Mouse (Mus musculus): ENCODE measurements around the gene Dcun1d5. TPM values are rescaled to one million over a fixed set of nuclear protein-coding genes. Genes with fewer than 3 reads are reported as not detected.
"Not testable (repeated sequence)": the region's sequence is repeated elsewhere in the genome, so short reads cannot be mapped to it uniquely, and the experiment has no call there.

The Dcun1d5 gene
- polyA plus RNA-seq (2016; fragmentation: Nextera tagmentation; extraction: Ambion mirVana): 101 and 104 TPM in 2 replicates

DNA sequence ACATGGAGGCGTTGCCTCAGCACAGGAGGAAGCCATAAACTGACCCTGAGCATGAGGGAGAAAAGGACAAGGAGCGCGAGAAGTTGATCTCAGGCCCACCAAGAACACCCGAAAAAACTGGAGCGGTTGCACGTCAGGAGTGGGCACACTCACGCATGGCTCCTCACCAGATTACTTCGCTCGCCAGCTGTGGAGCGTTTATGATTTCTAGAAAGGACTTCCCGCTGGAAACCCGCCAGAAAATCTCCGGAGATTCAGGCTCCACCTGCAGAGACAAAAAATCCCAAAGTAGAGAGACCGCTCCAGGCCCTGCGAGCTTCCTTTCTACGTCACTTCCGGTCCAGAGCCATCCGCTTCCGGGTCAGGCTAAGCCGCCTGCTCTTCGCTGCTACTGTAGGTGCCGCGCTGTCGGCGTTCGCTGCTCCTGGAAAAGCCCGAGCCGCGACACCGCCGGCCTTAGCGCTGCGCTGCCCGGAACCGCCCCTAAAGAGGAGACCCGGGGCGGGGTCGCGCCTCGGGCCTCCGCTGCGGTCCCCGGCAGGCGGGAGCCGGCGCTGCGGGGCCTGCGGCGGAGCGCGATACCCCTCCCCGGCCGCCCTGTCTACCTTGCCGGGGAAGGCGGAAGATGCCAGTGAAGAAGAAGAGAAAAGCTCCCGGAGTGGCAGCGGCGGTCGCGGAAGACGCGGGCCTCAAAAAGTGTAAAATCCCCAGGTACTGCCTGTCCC is at the start of gene Dcun1d5, which contains the start of gene Dync2h1:
TSS of gene Dcun1d5 (plus strand) at position 349 of the 725 bp plus-strand sequence.
TSS of gene Dync2h1 (minus strand) at position 275 of the 725 bp plus-strand sequence.
- H3K9me3 ChIP-seq (replicated peaks): no peaks in the 10 kb centered on the region
- peak within 1 kb of the TSS; percentile 87 for H3K4me3 ChIP-seq
- WGBS: under 1% methylated on average over 62 of the region's 62 CpGs
- peak; percentile 98 for ATAC-seq (ENCODE audit: insufficient number of reproducible peaks, low FRiP score)
- peak within 1 kb of the TSS; percentile 87 for H3K9ac ChIP-seq
- H3K27me3 ChIP-seq (replicated peaks): no peaks in the 10 kb centered on the region
- H3K27ac ChIP-seq (ENCODE audit: poor library complexity, severe bottlenecking): peak within 1 kb of the TSS; percentile 97
- no peaks in the 10 kb centered on the region for H3K36me3 ChIP-seq
- peaks cover 9% of the 10 kb centered on the region for H3K4me1 ChIP-seq (replicated peaks)
- H3K4me2 ChIP-seq: peak within 1 kb of the TSS; percentile 81

DNA sequence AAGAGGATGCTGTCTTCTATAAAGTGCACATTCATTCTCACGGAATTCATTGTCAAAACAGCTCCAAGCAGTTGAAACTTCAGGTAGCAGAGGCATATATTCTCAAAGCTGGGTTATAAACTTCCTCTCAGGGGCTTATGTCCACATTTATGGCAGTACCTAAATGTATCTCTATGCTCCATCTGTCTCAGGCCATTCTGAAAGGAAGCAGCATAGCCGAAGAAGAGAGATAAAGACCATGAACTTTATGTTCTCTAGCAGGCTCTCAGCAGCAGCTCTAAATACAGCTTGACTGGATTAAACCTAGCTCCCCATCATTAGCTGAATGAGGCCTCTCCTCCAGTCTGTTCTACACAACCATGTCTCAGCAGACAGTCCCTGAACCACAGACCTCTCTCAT is 29.9 kb upstream of the Dcun1d5 start:
- H3K36me3 ChIP-seq: peaks cover 15% of the 10 kb centered on the region
- no peaks in the 10 kb centered on the region for H3K9me3 ChIP-seq (replicated peaks)
- ATAC-seq (ENCODE audit: insufficient number of reproducible peaks, low FRiP score): no peak
- WGBS: 72% methylated on average over 2 of the region's 2 CpGs
- H3K4me1 ChIP-seq (replicated peaks): no peaks in the 10 kb centered on the region
- no peak overlapping the region for H3K27ac ChIP-seq (ENCODE audit: poor library complexity, severe bottlenecking)
- H3K4me2 ChIP-seq: no peak overlapping the region
- no peak overlapping the region for H3K4me3 ChIP-seq
- no peak overlapping the region for H3K9ac ChIP-seq
- no peaks in the 10 kb centered on the region for H3K27me3 ChIP-seq (replicated peaks)

DNA sequence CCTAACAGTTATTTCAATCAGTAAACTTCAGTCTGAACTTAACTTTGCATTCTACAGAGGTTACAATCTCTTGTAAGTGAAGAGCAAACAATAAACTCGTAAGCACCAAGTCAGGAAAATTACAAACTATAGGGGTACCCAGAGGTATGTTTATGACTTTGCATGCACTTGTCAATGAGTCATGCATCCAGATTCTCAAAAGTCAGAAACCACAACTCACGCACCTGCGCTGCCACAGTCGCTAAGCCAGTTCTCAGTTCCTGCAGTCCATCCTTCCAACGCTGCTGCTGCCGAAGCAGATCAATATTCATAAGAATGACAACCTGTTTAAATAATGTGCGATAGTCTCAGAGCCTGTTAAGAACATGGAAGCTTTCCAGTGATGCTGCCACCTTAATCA is 25.7 kb upstream of the Dcun1d5 start:
- H3K9ac ChIP-seq: no peak overlapping the region
- H3K9me3 ChIP-seq (replicated peaks): no peaks in the 10 kb centered on the region
- no peak overlapping the region for H3K27ac ChIP-seq (ENCODE audit: poor library complexity, severe bottlenecking)
- peaks cover 22% of the 10 kb centered on the region for H3K36me3 ChIP-seq
- 89% methylated on average over 7 of the region's 7 CpGs for WGBS
- H3K4me2 ChIP-seq: no peak overlapping the region
- H3K27me3 ChIP-seq (replicated peaks): no peaks in the 10 kb centered on the region
- no peak overlapping the region for H3K4me3 ChIP-seq
- no peaks in the 10 kb centered on the region for H3K4me1 ChIP-seq (replicated peaks)
- no peak for ATAC-seq (ENCODE audit: insufficient number of reproducible peaks, low FRiP score)

DNA sequence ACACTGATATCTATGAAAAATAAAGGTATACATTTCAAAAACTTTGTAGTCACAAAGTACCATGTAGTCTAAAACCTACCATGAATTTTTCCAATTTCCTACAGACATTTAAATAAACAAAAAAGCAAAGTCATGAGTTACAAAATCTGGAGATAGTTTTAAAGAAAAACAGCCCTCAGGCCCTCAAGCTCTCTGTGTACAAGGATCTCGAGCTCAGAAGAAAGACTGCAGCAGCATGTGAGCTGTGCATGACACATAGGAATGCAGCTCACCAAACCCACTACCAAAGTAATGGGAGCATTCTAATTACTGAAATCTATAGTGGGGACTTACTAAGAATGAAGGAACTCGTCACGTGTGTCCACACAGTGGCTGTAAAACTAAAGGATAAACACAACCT is 24.6 kb upstream of the Dcun1d5 start:
- no peaks in the 10 kb centered on the region for H3K9me3 ChIP-seq (replicated peaks)
- H3K36me3 ChIP-seq: peaks cover 26% of the 10 kb centered on the region
- no peak overlapping the region for H3K4me3 ChIP-seq
- no peak for ATAC-seq (ENCODE audit: insufficient number of reproducible peaks, low FRiP score)
- no peak overlapping the region for H3K27ac ChIP-seq (ENCODE audit: poor library complexity, severe bottlenecking)
- no peak overlapping the region for H3K4me2 ChIP-seq
- H3K27me3 ChIP-seq (replicated peaks): no peaks in the 10 kb centered on the region
- H3K4me1 ChIP-seq (replicated peaks): no peaks in the 10 kb centered on the region
- 73% methylated on average over 3 of the region's 3 CpGs for whole genome bisulfite sequencing
- H3K9ac ChIP-seq: no peak overlapping the region

DNA sequence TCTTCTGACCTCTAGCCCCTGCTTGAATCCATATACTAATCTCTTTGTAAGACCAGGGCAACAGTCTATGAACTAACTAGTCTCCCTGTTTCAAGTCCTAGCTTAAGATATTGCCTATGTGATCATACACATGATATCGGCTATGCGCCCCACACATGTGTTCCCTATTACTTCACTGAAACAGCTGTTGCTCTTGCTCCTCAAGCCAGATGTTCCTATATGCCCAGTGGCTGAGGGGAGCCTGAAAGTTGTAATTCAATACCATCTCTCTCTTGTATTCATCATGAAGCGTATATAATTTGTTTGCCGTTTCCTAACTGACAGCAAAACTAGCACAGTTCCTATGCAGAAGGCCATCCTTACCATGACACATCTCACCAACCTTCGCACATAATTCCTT is 23.6 kb upstream of the Dcun1d5 start:
- no peaks in the 10 kb centered on the region for H3K4me1 ChIP-seq (replicated peaks)
- H3K27ac ChIP-seq (ENCODE audit: poor library complexity, severe bottlenecking): no peak overlapping the region
- no peak overlapping the region for H3K4me3 ChIP-seq
- no peak for ATAC-seq (ENCODE audit: insufficient number of reproducible peaks, low FRiP score)
- peaks cover 28% of the 10 kb centered on the region for H3K36me3 ChIP-seq
- no peaks in the 10 kb centered on the region for H3K27me3 ChIP-seq (replicated peaks)
- no peaks in the 10 kb centered on the region for H3K9me3 ChIP-seq (replicated peaks)
- H3K4me2 ChIP-seq: no peak overlapping the region
- no peak overlapping the region for H3K9ac ChIP-seq
- 91% methylated on average over 5 of the region's 5 CpGs for WGBS

DNA sequence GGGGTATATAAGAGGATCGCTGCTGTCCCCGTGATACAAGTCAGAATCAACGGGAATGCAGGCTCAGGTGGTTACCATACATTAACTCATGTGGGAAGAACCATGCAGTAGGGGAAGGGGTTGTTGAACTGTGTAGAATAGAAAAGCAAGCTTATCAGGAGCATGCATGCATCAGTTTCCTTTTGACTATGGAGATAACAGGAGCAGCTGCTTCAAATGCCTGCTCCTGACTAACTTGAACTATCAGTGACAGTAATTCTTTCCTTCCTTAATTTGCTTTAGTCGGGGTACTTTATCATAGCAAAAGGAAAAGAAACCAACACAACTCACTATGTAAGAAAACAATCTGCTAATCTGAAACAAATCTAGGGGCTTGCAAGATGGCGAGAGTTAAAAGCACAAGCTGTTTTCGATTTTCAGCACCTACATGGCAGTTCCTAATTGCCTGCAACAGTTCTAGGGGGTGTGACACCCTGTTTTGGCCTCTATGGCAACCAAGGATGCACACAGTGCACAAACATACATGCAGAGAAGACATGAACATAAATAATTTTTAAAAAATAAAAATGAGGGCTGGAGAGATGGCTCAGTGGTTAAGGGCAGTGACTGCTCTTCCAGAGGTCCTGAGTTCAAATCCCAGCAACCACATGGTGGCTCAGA is 16.9 kb upstream of the Dcun1d5 start:
- H3K27ac ChIP-seq (ENCODE audit: poor library complexity, severe bottlenecking): no peak overlapping the region
- ATAC-seq (ENCODE audit: insufficient number of reproducible peaks, low FRiP score): no peak

DNA sequence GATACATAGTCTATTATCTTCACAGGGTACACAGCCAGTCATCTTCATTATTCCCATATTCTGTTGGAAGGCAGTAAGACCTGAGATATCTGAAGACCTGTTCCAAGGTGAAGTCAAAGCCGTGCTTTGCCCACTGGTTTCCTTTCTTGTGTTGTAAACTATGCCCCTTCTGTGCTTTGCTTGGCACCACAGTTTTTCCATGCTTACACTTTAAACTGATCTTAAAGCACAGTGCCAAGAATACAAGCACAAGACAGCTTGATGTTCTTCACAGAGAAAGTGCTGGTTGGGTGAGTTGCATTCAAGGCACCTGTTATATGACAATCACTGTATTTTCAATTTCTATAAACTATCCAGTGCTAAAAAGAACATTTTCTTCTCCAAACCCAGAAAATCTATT is 10.6 kb upstream of the Dcun1d5 start:
- Histone ChIP-seq H3K4me2 (no peak overlapping the region), H3K4me3 (no peak overlapping the region), H3K27me3 (replicated peaks) (no peaks in the 10 kb centered on the region), H3K27ac (ENCODE audit: poor library complexity, severe bottlenecking) (no peak overlapping the region), H3K36me3 (peaks cover 6% of the 10 kb centered on the region; the same call in 1 of the 2 replicates), H3K9ac (no peak overlapping the region), H3K4me1 (replicated peaks) (peaks cover 4% of the 10 kb centered on the region; the same call in 1 of the 2 replicates), H3K9me3 (replicated peaks) (no peaks in the 10 kb centered on the region)
- 94% methylated on average over 1 of the region's 1 CpGs for WGBS
- no peak for ATAC-seq (ENCODE audit: insufficient number of reproducible peaks, low FRiP score)

More for the DNA sequence above, 16.9 kb upstream of the Dcun1d5 start:
- WGBS: 63% methylated on average over 6 of the region's 6 CpGs
- Histone ChIP-seq H3K4me3 (no peak overlapping the region), H3K9me3 (replicated peaks) (no peaks in the 10 kb centered on the region), H3K9ac (no peak overlapping the region), H3K4me1 (replicated peaks) (no peaks in the 10 kb centered on the region), H3K4me2 (no peak overlapping the region), H3K36me3 (peaks cover 14% of the 10 kb centered on the region; the same call in 1 of the 2 replicates), H3K27me3 (replicated peaks) (no peaks in the 10 kb centered on the region)

DNA sequence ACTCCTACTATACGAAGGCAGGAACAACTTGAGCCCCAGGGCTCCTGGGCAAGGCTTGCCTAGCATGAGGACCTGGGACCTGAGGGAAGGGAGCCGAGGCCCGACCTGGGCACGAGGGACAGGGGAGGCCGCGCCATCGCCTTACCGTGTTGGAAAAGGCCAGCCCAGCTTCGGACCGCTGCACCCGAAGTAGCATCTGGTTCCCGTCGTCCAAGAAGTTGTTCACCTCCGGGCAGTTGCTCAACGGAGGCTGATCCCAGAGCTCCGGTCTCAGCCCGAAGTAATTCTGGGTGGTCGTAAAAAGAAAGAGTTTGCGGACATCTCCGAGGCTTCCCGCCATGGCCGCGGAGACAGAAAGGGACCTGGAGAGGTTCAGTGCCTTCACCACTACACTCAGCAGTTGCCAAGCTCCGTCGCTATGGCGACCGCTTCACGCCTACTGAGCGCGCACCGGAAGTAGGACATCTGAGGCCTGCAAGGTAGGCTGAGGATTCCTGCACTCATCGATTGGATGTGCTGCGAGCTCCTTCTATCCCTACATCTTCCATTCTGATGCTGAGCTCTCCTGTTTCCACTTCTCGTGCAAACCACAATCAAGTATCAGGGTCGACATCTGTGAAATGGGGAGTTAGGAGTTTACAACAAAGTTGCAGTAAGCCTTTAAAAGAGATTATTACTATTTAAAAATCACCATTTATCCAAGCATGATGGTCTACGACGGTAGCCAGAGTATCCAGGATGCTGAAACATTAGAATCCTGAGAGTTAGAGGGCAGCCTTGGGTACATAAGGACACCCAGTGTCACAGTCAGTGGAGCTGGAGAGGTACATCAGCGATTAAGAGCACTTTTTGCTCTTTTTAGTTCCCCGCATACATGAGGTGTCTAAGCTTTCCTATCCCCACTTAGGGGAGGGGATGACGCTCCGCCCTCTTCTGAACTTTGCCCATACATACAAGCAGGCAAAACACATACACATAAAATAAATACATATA is 7.4 kb upstream of the Dcun1d5 start:
- H3K9me3 ChIP-seq (replicated peaks): no peaks in the 10 kb centered on the region
- ATAC-seq (ENCODE audit: insufficient number of reproducible peaks, low FRiP score): peak; percentile 94
- no peaks in the 10 kb centered on the region for H3K27me3 ChIP-seq (replicated peaks)
- H3K4me2 ChIP-seq: peak overlapping the region; percentile 88
- peaks cover 4% of the 10 kb centered on the region; the same call in 1 of the 2 replicates for H3K4me1 ChIP-seq (replicated peaks)
- no peak overlapping the region for H3K27ac ChIP-seq (ENCODE audit: poor library complexity, severe bottlenecking)
- H3K4me3 ChIP-seq: peak overlapping the region; percentile 55
- 11% methylated on average over 41 of the region's 41 CpGs for WGBS
- no peaks in the 10 kb centered on the region for H3K36me3 ChIP-seq
- H3K9ac ChIP-seq: peak overlapping the region; percentile 66

DNA sequence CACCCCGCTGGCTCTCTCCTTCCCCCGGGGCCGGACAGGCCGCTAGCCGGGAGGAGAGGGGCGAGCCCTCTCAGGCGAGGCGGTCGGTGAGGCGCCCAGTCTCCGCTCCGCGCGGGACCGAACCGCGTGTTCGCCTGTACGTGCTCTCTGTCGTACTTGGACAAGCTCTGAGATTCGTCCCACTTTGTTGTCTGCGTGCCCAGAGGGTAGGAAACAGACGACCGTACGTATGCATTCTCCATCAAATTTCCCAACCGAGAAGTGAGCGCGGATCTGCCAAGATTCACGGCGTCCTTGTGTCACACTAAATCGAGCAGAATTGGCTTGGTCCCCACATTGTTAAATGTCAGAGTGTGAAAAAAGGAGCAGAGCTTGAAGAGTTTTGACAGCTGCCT is 574 bp downstream of the Dcun1d5 start:
- Histone ChIP-seq H3K4me3 (peak overlapping the region; percentile 87), H3K27me3 (replicated peaks) (no peaks in the 10 kb centered on the region), H3K36me3 (0 out of 2 replicates have a peak, but pooled peaks cover under 1% of the 10 kb centered on the region), H3K4me2 (peak overlapping the region; percentile 81), H3K9me3 (replicated peaks) (no peaks in the 10 kb centered on the region), H3K9ac (peak overlapping the region; percentile 87), H3K27ac (ENCODE audit: poor library complexity, severe bottlenecking) (peak overlapping the region; percentile 97), H3K4me1 (replicated peaks) (peaks cover 9% of the 10 kb centered on the region)
- WGBS: under 1% methylated on average over 28 of the region's 31 CpGs
- peak; percentile 83 for ATAC-seq (ENCODE audit: insufficient number of reproducible peaks, low FRiP score)

DNA sequence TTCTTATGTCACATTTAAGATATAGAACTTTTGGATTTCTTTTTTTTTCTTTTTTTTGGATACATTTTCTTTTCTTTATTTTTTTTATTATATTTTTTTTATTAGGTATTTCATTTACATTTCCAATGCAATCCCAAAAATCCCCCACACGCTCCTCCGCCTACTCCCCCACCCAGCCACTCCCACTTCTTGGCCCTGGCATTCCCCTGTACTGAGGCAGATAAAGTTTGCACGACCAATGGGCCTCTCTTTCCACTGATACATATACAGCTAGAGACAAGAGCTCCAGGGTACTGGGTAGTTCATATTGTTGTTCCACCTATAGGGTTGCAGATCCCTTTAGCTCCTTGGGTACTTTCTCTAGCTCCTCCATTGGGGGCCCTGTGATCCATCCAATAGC is 6.4 kb downstream of the Dcun1d5 start:
- H3K4me3 ChIP-seq; H3K9ac ChIP-seq; H3K36me3 ChIP-seq; ATAC-seq (ENCODE audit: insufficient number of reproducible peaks, low FRiP score); H3K27me3 ChIP-seq (replicated peaks); H3K4me1 ChIP-seq (replicated peaks); H3K27ac ChIP-seq (ENCODE audit: poor library complexity, severe bottlenecking); H3K4me2 ChIP-seq; H3K9me3 ChIP-seq (replicated peaks): not testable (repeated sequence)
- WGBS: 92% methylated on average over 3 of the region's 3 CpGs
